Mouse (Mus musculus): ENCODE measurements around the gene Olfr229. TPM values are rescaled to one million over a fixed set of nuclear protein-coding genes. Genes with fewer than 3 reads are reported as not detected.
"Not testable (repeated sequence)": the region's sequence is repeated elsewhere in the genome, so short reads cannot be mapped to it uniquely, and the experiment has no call there.

The Olfr229 gene
- not detected in 2 replicates for polyA plus RNA-seq (2011; ENCODE audit: insufficient read length, low read depth, missing spikeins)

GRCm38 (mm10) chr9:39907036-39907435, at the start of gene Olfr229:
Gene Olfr229, plus strand, starts transcription at chr9:39907336.
- H3K4me3 ChIP-seq (ENCODE audit: insufficient read depth, low read length), result no peak within 1 kb of the TSS
- H3K27ac ChIP-seq (ENCODE audit: insufficient read depth, low read length), result no peak within 1 kb of the TSS
- H3K4me1 ChIP-seq (ENCODE audit: control insufficient read depth, insufficient read depth, low read length), result no peaks in the 10 kb centered on the region
- TF ChIP-seq POLR2A (IDR thresholded peaks at IDR 0.05; ENCODE audit: low read depth, low read length) (no peak), CTCF (IDR thresholded peaks at IDR 0.05; ENCODE audit: borderline replicate concordance, insufficient read depth, low read length) (no peak)

DNA sequence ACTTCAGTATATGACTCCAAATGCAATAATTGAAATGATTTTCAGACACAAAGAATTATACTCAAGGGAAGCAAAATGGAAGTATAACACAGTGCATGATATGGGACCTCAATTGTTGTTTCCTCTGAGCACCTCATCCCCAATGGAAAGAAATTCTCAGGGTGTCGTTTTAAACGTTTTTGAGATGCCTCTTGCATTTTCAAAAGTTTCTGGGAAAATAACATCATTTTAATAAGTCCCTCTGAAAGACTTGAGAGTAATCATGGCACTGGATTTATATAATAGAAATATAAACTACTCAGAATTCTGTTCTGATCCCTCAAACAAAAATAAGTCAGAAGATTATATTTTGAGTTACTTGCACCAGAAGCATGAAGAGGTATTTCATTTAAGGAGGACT, 41.0 kb upstream of the Olfr229 start, which contains the start of gene Olfr972:
Olfr972 (plus strand) TSS at position 301 of the 400 bp plus-strand sequence.
- no peak for TF ChIP-seq CTCF (IDR thresholded peaks at IDR 0.05; ENCODE audit: borderline replicate concordance, insufficient read depth, low read length)
- no peak for TF ChIP-seq POLR2A (IDR thresholded peaks at IDR 0.05; ENCODE audit: low read depth, low read length)
- Histone ChIP-seq H3K27ac (ENCODE audit: insufficient read depth, low read length) (no peak within 1 kb of the TSS), H3K4me1 (ENCODE audit: control insufficient read depth, insufficient read depth, low read length) (no peaks in the 10 kb centered on the region), H3K4me3 (ENCODE audit: insufficient read depth, low read length) (no peak within 1 kb of the TSS)

GRCm38 (mm10) chr9:39871986-39872385, 35.1 kb upstream of the Olfr229 start:
- H3K4me3 ChIP-seq (ENCODE audit: insufficient read depth, low read length); H3K27ac ChIP-seq (ENCODE audit: insufficient read depth, low read length): not testable (repeated sequence)

GRCm38 (mm10) chr9:39877541-39878396, 29.4 kb upstream of the Olfr229 start:
- not testable (repeated sequence) for H3K4me1 ChIP-seq (ENCODE audit: control insufficient read depth, insufficient read depth, low read length); H3K27ac ChIP-seq (ENCODE audit: insufficient read depth, low read length)

More at GRCm38 (mm10) chr9:39871986-39872385, 35.1 kb upstream of the Olfr229 start:
- not testable (repeated sequence) for H3K4me1 ChIP-seq (ENCODE audit: control insufficient read depth, insufficient read depth, low read length)

GRCm38 (mm10) chr9:39905106-39905505, 2.0 kb upstream of the Olfr229 start:
- no peak overlapping the region for H3K4me3 ChIP-seq (ENCODE audit: insufficient read depth, low read length)
- TF ChIP-seq POLR2A (IDR thresholded peaks at IDR 0.05; ENCODE audit: low read depth, low read length) (no peak), CTCF (IDR thresholded peaks at IDR 0.05; ENCODE audit: borderline replicate concordance, insufficient read depth, low read length) (no peak)
- no peak overlapping the region for H3K27ac ChIP-seq (ENCODE audit: insufficient read depth, low read length)
- H3K4me1 ChIP-seq (ENCODE audit: control insufficient read depth, insufficient read depth, low read length), result no peaks in the 10 kb centered on the region

More at GRCm38 (mm10) chr9:39877541-39878396, 29.4 kb upstream of the Olfr229 start:
- not testable (repeated sequence) for H3K4me3 ChIP-seq (ENCODE audit: insufficient read depth, low read length)

- no peaks in the 10 kb centered on the region for H3K4me1 ChIP-seq (ENCODE audit: control insufficient read depth, insufficient read depth, low read length)
- no peak overlapping the region for H3K4me3 ChIP-seq (ENCODE audit: insufficient read depth, low read length)
- no peak overlapping the region for H3K27ac ChIP-seq (ENCODE audit: insufficient read depth, low read length)
- TF ChIP-seq POLR2A (IDR thresholded peaks at IDR 0.05; ENCODE audit: low read depth, low read length) (no peak), CTCF (IDR thresholded peaks at IDR 0.05; ENCODE audit: borderline replicate concordance, insufficient read depth, low read length) (no peak)
These were observed 2.8 kb downstream of the Olfr229 start for GRCm38 (mm10) chr9:39909939-39910338.

DNA sequence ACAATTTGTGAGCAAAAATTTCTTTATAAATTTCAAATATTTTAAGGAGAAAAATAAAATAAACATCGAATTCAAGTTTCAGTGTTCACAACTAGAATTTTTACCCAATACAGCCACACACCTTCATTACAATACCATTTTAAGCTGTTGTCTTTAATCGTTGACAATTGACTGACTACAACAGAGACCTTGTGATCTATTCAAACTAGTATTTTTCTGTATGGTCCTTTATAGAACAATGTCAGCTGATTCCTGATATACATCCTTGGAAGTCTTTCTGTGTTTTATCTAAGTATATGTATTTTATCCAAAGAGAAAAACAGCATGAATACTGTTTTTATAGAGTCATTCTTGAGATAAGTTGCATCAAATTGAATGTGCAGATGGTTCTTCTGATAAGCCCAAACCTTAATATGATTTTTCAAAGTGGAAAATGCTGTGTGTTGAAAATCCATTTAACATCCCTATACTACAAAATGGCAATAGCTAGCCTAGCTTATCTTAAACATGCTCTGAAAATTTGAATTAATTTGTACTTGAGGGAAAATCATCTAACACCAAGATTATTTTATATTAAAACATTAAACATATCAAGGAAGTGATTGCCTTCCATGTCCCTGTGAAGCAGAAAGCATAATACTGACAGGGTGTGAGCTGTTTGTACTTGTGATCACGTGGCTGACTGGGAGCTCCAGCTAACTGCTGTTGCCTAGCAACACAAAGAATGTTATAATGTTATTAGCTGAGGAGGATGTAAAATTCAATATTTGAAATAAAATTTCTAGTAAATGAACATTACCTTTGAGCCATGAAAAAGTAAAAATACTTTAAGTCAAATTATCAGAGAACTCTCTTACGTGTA, 21.1 kb downstream of the Olfr229 start:
- not testable (repeated sequence) for H3K4me1 ChIP-seq (ENCODE audit: control insufficient read depth, insufficient read depth, low read length); H3K27ac ChIP-seq (ENCODE audit: insufficient read depth, low read length); H3K4me3 ChIP-seq (ENCODE audit: insufficient read depth, low read length)

DNA sequence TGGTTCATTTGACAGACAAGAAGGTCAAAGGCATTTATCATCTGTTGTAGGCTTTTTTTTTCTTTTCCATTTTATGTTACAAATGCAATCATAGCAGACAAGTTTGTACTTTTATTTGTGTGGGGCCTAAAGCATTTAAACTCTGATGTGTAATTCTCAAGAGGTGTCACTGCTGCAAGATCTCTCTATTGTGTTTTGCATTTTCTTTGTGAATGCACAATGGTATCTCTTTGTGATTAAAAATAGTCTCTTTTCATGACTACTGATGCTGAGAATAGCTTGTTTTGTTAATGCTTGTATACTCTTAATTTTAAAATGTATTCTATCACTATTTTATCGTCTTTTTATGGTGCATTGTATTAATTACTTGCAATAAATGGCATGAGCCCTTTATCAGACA, 21.7 kb downstream of the Olfr229 start:
- H3K4me3 ChIP-seq (ENCODE audit: insufficient read depth, low read length); H3K4me1 ChIP-seq (ENCODE audit: control insufficient read depth, insufficient read depth, low read length); H3K27ac ChIP-seq (ENCODE audit: insufficient read depth, low read length): not testable (repeated sequence)

- no peak for TF ChIP-seq CTCF (IDR thresholded peaks at IDR 0.05; ENCODE audit: borderline replicate concordance, insufficient read depth, low read length)
- TF ChIP-seq POLR2A (IDR thresholded peaks at IDR 0.05; ENCODE audit: low read depth, low read length), result no peak
- Histone ChIP-seq H3K4me3 (ENCODE audit: insufficient read depth, low read length) (no peak within 1 kb of the TSS), H3K27ac (ENCODE audit: insufficient read depth, low read length) (no peak within 1 kb of the TSS), H3K4me1 (ENCODE audit: control insufficient read depth, insufficient read depth, low read length) (no peaks in the 10 kb centered on the region)
These were observed 30.1 kb downstream of the Olfr229 start, which contains the start of gene Olfr974 for GRCm38 (mm10) chr9:39937201-39937600. Gene Olfr974, plus strand, starts transcription at chr9:39937501.

- H3K27ac ChIP-seq (ENCODE audit: insufficient read depth, low read length), result no peak within 1 kb of the TSS
- H3K4me1 ChIP-seq (ENCODE audit: control insufficient read depth, insufficient read depth, low read length), result no peaks in the 10 kb centered on the region
- H3K4me3 ChIP-seq (ENCODE audit: insufficient read depth, low read length), result no peak within 1 kb of the TSS
- TF ChIP-seq POLR2A (IDR thresholded peaks at IDR 0.05; ENCODE audit: low read depth, low read length) (no peak), CTCF (IDR thresholded peaks at IDR 0.05; ENCODE audit: borderline replicate concordance, insufficient read depth, low read length) (no peak)
These were observed 44.8 kb downstream of the Olfr229 start, which contains the start of gene Olfr975 for GRCm38 (mm10) chr9:39951946-39952345. Gene Olfr975, minus strand, starts transcription at chr9:39952046.

GRCm38 (mm10) chr9:39961033-39961432, 53.9 kb downstream of the Olfr229 start, which contains the start of gene Olfr976:
Gene Olfr976, minus strand, starts transcription at chr9:39961133.
- H3K4me3 ChIP-seq (ENCODE audit: insufficient read depth, low read length); H3K4me1 ChIP-seq (ENCODE audit: control insufficient read depth, insufficient read depth, low read length); H3K27ac ChIP-seq (ENCODE audit: insufficient read depth, low read length): not testable (repeated sequence)
